Mouse (Mus musculus) left cerebral cortex, adult 18-20 months (tissue): ENCODE data around the gene P2rx4. TPM values are rescaled to one million over a fixed set of nuclear protein-coding genes. Genes with fewer than 3 reads are reported as not detected.

Experiments used
- DNase-seq, 2 experiments: peaks; one replicate each; pipeline ENCODE4 v3.0.0; 2021 to 2022; ENCODE audit warnings: low spot score in 2 of 2, mixed read lengths in 1 of 2
- microRNA-seq, 2 experiments: library from miRNA; unstranded; fragments of <30 nt; microRNA quantifications; one replicate each; pipeline ENCODE4 v1.2.0; 2021
- total RNA-seq, 2 experiments: library from RNA; stranded (reverse); gene quantifications; 2 replicates each; pipeline ENCODE4 v1.2.3; 2021

P2rx4 gene
- total RNA-seq, 2 experiments from 2014 or later, result 19.1 to 20.7 TPM

DNA sequence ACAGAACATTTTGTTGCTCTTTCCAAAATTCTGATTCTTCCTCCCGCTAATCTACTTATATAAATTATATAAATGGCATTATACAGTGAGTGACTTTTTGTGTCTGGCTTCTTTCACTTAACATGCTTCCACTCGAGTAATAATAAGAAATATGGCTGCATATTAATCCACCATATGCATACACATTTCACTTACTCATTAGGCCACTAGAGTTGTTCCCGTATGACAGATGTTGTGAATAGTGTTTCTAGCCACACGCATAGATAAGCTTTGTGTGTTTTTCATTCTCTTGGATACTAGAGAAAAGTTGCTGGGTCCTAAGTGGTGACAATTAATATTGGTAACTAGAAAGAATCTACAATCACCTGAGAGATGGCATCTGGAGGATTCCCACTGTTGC is 48.3 kb downstream of the P2rx4 start:
- DNase-seq, result no peak

DNA sequence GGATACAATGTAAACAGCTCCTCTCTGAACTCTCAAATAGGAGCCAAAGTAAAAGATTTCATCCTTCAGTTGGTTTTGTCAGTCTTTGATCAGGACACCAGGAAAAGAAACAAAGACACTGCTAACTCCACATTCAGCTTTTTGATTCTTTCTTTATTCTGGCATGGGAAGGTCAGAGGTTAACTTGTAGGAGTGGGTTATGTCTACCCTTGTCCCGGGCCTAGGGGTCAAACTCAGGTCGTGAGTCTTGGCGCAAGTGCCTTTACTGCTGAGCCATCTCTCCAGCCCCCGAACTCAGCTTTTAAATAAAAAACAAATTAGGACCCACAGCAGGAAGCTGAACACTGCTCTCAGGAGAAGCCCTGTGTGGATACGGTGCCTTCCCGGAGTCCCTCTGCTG is 48.8 kb downstream of the P2rx4 start:
- no peak for DNase-seq

DNA sequence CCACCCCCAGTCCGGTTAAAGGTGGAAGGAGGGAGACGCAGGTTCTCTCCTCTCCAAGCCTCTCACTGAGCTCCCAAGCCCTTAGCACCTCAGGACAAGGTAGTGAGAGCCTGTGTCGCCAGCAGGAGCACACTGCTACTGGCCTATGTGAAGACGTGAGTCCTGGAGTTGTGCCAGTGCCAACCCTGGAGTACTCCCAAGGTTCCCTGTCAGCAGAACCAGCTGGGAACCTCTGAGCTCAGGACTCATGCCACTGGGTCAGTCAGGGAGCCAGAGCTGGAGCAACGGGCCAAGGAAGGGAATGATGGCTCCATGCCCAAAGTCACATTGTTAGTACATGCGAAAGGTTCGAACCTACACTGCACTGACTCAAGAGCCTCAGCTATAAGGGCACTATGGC is 49.3 kb downstream of the P2rx4 start:
- DNase-seq, result no peak

DNA sequence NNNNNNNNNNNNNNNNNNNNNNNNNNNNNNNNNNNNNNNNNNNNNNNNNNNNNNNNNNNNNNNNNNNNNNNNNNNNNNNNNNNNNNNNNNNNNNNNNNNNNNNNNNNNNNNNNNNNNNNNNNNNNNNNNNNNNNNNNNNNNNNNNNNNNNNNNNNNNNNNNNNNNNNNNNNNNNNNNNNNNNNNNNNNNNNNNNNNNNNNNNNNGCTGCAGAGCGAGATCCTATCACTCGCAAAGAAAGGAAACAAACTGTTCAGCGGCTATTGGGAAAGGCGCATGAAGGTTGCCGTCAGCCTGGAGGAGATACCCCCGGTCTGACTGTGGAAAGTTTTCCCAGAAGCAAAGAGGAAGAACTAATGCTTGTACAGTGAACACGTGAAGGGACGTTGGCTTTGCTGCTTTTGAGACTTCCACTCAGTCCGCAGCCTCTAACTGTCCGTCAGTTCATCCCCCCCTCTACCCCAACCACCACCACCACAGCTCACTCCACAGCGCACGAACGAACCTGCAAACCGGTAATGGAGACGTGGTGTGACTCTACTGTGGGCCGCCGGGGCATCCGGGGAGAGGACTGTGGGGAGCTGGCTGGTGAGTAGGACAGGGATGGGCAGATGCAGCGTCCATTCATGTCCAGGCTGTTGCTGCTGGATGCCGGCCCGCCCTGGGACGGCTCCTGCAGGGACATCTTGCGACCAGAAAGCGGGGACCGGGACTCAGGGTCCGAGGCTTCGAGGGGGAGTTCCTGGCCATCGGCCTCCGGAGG is 56.1 kb downstream of the P2rx4 start:
- DNase-seq, result no peak

DNA sequence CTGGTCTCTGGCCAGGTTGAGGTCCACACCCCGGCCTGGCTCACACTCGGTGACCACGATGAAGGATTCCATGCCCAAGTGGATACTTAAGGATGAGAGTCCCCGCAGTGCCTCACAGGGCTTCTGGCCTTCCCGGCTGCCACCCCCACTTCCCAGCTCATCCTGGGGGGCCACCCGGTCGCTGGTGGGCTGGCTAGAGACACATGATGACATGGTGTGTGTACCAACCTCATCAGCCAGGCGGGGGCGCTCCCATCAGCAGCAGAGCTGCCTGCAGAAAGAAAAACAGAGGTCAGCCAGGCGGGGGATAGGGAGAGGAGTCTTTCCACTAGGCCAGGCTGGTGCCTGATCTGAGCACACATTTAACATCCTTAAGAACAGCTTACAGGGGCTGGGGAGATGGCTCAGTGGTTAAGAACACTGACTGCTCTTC is 56.7 kb downstream of the P2rx4 start:
- no peak for DNase-seq

DNA sequence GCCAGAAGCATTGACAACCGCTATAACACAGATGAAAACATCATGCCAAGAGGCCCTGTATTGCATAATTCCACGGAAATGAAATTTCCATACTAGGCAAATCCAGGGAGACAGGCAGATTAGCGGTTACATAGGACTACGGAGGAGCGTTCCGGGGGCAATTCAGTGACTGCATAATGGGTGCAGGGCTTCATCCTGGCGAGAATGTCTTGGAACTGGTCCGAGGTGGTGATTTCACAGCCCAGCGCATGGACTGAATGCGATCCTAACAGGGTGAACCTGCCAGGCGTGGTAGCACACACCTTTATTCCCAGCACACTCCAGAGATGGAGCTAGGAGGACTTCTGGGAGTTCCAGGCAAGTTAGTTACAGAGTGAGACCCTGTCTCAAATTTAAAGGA is 59.9 kb downstream of the P2rx4 start:
- DNase-seq, result no peak

DNA sequence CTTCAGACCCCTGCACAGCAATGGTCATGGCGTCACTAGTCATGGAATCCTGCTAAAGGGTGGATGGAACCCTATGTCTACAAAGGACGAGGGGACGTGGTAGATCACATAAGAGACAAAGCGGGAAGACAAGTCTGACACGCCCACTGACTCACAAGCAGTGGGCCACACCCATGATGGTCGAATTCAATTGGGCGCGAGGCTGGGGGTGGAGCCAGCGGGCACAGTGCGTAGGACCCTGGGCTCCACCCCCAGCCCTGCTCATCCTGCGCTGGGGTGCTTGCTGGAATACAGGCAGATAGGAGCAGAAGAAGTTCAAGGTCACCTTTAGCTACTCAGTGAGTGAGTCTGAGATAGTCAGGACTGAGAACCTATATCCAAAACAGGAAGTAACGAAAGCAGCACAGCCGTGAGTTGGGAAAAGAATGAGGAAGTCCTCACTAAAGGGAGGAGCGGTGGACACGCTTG is 61.8 kb downstream of the P2rx4 start:
- DNase-seq, result no peak

DNA sequence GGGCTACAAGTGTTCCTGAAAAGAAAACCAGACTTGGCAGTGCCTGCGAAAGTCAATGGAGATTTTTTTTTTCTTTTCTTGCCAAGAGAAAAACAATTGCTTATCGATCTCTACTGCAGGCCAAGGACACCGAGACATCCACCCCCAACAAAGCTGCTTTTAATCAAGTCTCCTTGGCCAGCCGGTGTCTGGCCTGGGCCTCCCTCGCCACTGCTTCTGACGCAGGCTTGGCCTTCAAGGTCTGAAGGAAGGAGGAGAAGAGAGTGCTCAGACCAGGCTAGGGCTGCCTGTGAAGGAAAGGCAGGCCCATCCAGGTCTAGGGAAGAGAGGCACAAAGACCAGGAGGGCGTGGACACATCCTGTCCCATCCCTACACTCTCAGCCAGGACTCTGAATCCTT is 63.0 kb downstream of the P2rx4 start:
- no peak for DNase-seq

DNA sequence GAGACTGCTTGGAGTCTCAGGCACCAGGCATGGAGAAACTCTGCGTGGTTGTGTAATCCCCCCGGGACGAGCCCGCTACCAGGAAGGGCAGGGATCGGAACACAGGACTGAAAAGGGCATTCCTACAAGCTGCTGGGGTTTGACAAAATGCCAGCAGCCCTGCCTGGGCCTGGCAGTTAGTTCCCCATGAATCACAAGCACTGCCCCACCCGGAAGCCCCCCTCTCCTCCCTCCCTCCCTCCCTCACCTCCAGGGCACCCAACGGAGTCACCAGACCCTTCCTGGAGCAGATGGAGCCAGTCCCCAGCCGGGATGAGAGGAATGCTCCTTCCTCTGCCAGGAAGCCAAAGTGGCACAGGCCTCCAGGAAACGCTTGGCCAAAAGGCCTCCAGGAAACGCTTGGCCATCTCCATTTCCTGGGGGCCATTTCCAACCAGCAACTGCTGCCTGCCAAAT is 63.5 kb downstream of the P2rx4 start:
- DNase-seq, result no peak

DNA sequence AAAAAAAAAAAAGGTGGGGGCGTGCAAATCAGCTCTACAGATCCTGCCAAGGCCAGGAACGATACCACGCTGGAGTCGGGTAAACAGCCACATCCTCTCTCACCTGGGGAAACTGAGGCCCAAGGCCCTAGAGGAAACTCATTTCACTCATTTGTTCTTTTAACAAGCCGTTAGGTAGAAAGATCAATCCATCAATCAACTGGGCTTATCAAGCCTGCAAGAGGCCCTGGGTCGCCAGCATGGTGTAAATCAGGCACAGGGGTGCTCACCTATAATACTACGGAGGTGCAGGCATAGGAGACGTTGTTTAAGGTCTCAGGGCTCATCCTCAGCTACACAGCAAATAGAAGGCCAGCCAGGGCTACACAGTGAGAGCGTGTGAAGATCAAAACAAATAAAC is 64.1 kb downstream of the P2rx4 start:
- no peak for DNase-seq

DNA sequence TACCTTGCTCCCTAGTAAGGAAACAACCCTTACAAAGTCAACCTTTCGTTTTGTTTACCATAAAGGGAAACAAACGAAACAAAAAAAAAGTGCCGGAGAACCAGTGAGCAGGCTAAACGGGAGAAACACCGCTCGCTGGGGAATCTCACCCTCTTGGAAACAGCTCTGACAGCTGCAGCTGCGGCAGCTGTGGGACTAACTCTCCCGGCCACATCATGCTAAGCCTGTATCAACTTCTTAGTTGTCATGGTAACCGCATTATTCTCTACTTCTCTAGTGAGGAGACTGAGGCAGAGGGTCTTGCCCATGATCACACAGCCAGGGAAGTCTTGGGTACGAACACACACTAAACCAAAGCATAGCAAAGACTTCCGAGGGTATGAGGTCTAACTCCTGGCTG is 66.4 kb downstream of the P2rx4 start:
- DNase-seq, result no peak

DNA sequence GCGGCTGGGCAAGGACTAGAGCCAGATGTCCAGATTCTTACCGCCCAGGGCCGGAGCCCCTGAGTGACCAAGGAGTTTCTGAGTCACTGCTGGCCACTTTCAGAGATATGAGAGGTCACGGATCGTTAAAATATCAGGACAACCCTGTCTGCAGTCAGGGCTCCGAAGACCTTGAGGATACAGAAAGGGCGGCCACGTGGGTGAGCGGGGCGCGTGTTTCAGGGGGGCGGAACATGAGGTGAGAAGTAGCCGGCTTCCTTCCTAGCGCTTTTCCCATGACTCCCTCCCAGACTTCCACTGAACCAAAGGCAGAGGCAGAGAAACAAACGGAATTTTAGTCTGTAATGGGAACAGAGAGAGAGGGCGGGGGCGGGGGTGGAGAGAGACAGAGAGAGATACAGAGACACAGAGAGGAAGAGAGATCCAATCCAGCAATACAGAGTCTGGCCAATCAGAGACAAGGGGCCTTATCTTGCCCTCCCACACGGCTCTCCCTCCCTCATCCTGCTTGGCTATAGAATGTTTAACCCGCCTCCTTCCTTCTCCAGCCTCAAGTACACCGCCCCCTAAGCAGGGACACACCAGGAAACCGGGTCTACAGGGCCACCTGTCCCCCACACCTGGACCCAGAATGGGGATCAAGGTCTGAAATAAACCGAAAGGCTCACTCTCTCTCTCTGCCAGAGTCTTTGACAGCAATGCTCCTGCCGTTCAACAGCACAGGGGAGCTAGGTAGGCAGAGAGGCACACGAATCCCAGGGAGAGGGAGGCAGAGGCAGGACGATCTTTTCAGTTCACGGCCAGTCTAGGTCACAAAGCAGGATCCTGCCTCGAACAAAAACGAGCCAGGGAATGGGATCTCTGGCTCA is 67.6 kb downstream of the P2rx4 start:
- DNase-seq, result peak; percentile 48 to 73

DNA sequence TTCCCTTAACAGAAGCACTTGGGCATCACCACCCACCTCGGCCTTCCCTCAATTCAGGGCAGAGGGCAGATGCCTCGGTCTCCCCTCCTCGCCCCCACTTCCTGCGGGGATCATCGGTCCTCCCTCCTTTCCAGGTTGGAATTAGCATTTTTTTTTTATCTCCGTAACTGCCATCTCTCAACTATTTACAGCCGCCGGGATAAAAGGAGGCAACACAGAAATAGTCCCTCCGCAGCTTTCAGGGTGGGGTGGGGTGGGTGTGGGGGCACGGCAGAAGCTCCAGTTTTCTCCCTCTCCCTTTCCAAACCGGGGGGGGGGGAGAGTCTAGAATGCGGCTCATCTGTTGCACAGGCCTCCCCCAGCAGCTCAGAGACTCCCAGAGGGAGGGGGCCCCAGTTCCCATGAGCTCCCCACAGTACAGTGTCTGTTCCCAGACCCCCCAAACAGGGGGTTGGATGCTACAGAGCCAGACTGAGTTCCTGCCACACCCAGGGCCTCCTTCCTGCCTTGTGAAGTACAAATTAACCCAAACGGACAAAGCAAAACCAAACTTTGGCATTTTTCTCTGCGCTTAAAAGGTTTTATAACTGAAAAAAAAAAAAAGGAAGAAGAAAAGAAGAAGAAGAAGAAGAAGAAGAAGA is 68.4 kb downstream of the P2rx4 start:
- no peak for DNase-seq

DNA sequence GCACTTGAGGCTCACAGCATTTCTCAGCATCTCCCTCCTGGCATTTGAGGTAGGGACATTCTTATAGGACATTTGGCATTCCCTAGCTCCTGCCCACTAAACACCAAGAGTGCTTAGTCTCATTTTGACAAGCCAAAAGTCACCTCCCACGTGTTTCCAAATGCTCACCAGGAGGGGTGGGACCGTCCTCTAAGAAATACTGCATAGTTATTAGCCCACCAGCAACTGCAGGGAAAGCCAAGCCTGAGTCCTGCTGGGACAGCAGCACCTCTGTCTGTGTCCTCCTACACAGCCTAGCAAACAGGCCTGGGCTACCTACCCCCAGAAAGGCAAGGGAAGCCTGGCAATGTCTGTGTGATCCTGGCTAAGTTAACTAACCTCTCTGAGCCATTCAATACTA is 70.0 kb downstream of the P2rx4 start:
- peak in 1 of 2 experiments; percentile 64 for DNase-seq

DNA sequence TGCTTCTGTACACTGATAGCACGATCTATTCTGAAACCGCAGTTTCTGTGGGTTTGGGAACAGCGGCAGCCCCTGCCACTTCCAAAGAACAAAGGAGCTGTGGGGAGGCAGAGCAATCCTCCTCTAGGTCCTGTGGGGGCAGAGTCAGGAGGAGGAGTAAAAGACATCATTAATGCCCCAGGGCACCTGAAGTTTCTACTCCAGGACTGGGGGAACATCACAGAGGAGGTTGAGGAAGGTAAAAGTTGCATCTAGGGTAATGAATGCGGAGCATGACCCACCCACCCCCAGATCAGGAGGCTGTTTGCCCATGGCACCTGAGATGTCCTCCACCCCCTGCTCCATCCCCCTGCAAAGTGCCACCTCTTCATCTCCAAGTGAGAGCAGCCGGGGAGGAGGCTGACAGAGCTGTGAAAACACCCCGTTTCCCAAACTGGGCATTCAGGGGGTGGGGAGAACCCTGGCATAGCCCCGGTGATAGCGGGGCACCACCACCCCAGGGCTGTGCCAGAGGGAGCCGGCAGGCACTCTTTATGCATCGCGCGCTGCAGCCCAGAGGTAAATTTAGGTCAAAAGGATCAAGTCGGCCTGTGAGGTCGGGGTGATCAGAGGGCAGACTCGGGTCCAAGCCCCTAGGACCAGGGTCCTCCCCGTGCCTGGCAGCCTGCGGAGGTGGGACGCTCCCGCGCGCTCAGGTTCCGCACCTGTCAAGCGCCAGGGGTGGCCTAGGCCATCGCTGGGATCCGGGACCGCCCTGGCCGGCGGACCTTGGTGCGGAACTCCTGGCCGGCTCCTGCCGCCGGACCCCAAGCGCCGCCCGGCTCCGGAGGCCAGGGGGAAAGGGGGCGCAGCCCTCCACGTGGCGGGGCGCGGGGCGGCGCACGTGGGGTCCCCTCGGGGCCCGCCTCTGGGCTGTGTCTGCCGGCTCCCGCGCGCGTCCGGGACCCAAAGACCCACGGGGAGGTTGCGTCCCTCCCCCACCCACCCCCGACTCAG is 71.2 kb downstream of the P2rx4 start:
- peak; percentile 38 to 59 for DNase-seq

Small RNA genes lying within 50 kb of the gene (microRNA-seq; reads per million reads assigned to microRNA genes)
- 0.25 to 1.9 reads per million in 2 experiments for gene Mir8115

Other genes starting within 250 kb of the P2rx4 start
- 100 to 1,000 TPM; 672 to 715 TPM for gene Atp2a2, start 205.3 kb upstream of the P2rx4 start, total RNA-seq
- 10 to 100 TPM; 50.6 to 53.3 TPM for gene Ift81, start 93.0 kb upstream of the P2rx4 start, total RNA-seq
- gene P2rx7, start 63.6 kb upstream of the P2rx4 start, total RNA-seq, result 1 to 10 TPM; 7.2 to 7.7 TPM
- 100 to 1,000 TPM; 192 to 206 TPM for gene Camkk2, start 71.9 kb downstream of the P2rx4 start, total RNA-seq
- gene Anapc5, start 113.8 kb downstream of the P2rx4 start, total RNA-seq, result 100 to 1,000 TPM; 212 to 231 TPM
- gene Rnf34, start 142.5 kb downstream of the P2rx4 start, total RNA-seq, result 10 to 100 TPM; 51.9 to 53.3 TPM